Mouse (Mus musculus) small intestine, adult 2 months (tissue): ENCODE data around the gene Abcf2. TPM values are rescaled to one million over a fixed set of nuclear protein-coding genes. Genes with fewer than 3 reads are reported as not detected.

ENCODE experiments used
- H3K27ac ChIP-seq: fragments of 200-500 bp; 2 replicates; pipeline ENCODE4 v1.5.1; 2012; ENCODE audit warnings: low read depth, low read length, control low read depth, inconsistent platforms; ENCODE audit not compliant: insufficient read depth
- H3K27me3 ChIP-seq: fragments of 200-500 bp; 2 replicates; pipeline ENCODE4 v1.6.1; 2012; ENCODE audit warnings: mild to moderate bottlenecking, moderate library complexity, low read length, inconsistent platforms; ENCODE audit not compliant: control insufficient read depth, insufficient read depth
- H3K36me3 ChIP-seq: fragments of 200-500 bp; 2 replicates; pipeline ENCODE4 v1.6.1; 2012; ENCODE audit warnings: mild to moderate bottlenecking, low read length, control low read depth, inconsistent platforms; ENCODE audit not compliant: control insufficient read depth, insufficient read depth
- H3K4me1 ChIP-seq: fragments of 200-500 bp; 2 replicates; pipeline ENCODE4 v1.6.1; 2012; ENCODE audit warnings: low read length, inconsistent platforms, mixed read lengths; ENCODE audit not compliant: control insufficient read depth, insufficient read depth, insufficient read length
- H3K4me3 ChIP-seq: fragments of 200-500 bp; 2 replicates; pipeline ENCODE4 v1.5.1; 2012; ENCODE audit warnings: low read depth, mild to moderate bottlenecking, control low read depth, inconsistent platforms, low read length, moderate library complexity
- CTCF ChIP-seq: fragments of 200-500 bp; IDR thresholded peaks from 2 replicates; pipeline ENCODE4 v1.5.1; 2012; ENCODE audit warnings: low read depth, mild to moderate bottlenecking, control low read depth, inconsistent platforms, low read length, moderate library complexity, mixed read lengths; ENCODE audit not compliant: insufficient replicate concordance, insufficient read length; ENCODE audit errors: extremely low read depth
- POLR2A ChIP-seq: fragments of 200-500 bp; IDR thresholded peaks from 2 replicates; pipeline ENCODE4 v1.6.1; 2012; ENCODE audit warnings: low read depth, mild to moderate bottlenecking, control low read depth, inconsistent platforms, low read length, moderate library complexity
- WGBS: fragments of 180-500 bp; shearing (Covaris S2); methylation state at CpG from one replicate; pipeline ENCODE4 v1.1.7; 2018; 5-methylcytosine and 5-hydroxymethylcytosine counted together
- polyA plus RNA-seq: library from polyadenylated mRNA; depleted of rRNA; stranded (reverse); fragments of >200 nt; gene quantifications from 2 replicates; pipeline ENCODE4 v1.2.3, GENCODE M21; 2012; rRNA removed

Abcf2 gene
- polyA plus RNA-seq = 20.4 and 32.3 TPM in 2 replicates

DNA sequence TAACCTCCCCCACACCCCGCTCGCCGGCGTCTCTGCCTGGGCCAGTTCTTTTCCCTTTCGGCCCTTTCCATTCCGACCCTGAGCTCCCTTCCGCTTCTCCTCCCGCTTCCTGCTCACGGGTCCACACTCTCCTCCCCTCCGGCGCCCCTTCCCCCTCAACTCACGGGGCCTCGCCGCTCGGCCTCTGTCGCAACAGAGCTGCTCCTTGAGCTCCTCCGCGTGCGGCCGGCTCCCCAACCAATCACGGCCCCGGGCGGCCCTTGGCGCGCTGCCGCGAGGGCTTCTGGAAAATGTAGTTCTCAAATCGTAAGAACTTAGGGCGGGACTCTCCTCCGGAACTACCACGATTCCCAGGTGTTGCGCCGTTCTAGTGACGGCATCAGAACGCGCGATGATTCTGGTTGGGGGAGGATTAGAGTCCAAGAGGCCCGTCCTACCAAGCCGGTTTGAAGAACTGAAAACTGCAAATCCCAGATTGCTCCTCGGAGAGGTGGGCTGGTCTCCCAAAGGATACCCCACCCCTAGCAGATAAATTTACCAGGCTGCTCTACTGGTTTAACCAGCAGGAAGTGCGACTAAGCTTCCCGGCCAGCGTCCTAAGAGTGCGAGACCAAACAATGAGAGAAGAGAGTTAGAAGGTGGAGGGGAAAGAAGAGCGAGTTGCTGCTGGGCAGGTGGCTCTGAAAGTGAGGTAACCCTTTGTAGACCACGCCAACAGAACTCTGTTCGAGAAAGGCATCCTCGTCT is at the start of gene Abcf2:
Gene Abcf2, minus strand, starts transcription at position 285 of the 747 bp plus-strand sequence.
- no peak for TF ChIP-seq CTCF
- peak; percentile 94 for TF ChIP-seq POLR2A
- peak within 1 kb of the TSS; percentile 75 for H3K4me3 ChIP-seq
- peaks cover 8% of the 10 kb centered on the region for H3K4me1 ChIP-seq
- WGBS = 1% methylated on average over 48 of the region's 48 CpGs
- no peaks in the 10 kb centered on the region for H3K27me3 ChIP-seq
- peak within 1 kb of the TSS; percentile 84 for H3K27ac ChIP-seq
- peaks cover 17% of the 10 kb centered on the region for H3K36me3 ChIP-seq

DNA sequence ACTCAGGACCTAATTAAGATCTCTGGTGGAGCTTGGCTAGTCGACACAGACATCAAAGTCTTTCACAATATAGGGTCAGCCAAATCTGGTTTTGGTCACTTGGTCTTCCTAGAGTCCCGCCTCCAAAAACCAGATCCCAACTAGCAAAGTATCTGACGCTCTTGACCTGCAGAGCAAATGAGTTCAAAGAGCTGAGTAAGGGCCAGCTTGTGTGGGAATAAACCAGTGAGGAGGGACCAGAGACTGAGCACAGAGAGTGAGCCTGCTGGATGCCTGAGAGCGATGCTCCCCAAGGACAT is 47.5 kb upstream of the Abcf2 start:
- no peak overlapping the region for H3K4me3 ChIP-seq
- H3K27ac ChIP-seq = no peak overlapping the region
- WGBS = 56% methylated on average over 4 of the region's 4 CpGs
- no peak for TF ChIP-seq POLR2A
- TF ChIP-seq CTCF = no peak
- H3K27me3 ChIP-seq = no peaks in the 10 kb centered on the region
- no peaks in the 10 kb centered on the region for H3K36me3 ChIP-seq
- H3K4me1 ChIP-seq = no peaks in the 10 kb centered on the region

DNA sequence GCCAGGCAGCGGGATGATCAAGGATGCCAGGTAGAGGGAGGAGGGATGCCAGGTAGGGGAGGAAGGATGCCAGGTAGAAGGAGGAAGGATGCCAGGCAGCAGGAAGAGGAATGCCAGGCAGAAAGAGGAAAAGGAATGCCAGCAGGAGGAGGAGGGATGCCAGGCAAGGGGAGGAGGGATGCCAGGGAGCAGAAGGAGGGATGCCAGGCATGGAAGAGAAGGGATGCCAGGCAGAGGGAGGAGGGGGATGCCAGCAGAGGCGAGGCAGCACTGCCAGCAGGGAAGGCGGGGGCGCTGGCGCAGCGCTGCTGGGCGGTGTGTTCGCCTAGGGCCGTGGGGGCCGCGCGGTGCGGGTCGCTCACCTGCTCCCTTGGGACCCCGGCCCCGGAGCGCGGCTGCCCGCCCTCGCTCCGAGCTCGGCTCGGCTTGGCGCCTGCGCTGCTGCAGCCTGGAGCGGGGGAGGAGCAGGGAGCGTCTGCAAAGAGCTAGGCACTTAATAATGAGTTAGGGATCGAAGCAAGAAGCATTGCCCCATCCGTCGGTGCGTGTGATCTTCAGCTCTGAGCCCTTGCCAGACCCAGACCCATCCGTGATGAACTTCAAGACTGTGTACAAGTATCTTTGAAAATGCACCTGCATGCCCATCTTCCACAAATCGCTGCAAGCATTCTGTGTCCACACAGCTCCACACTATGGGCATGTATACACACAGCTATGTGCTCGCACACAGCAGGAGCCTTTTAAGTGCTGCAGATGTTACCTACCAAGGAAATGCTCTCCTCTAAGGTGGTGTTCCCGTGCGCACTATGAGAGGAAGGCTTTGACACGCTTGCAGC is 46.9 kb upstream of the Abcf2 start, which contains the start of gene Smarcd3:
Gene Smarcd3, minus strand, starts transcription at position 426 of the 836 bp plus-strand sequence.
- no peaks in the 10 kb centered on the region for H3K36me3 ChIP-seq
- no peak for TF ChIP-seq CTCF
- TF ChIP-seq POLR2A = no peak
- no peaks in the 10 kb centered on the region for H3K27me3 ChIP-seq
- H3K27ac ChIP-seq = no peak within 1 kb of the TSS
- H3K4me1 ChIP-seq = no peaks in the 10 kb centered on the region
- 5% methylated on average over 37 of the region's 37 CpGs for WGBS
- H3K4me3 ChIP-seq = peak within 1 kb of the TSS; percentile 59

DNA sequence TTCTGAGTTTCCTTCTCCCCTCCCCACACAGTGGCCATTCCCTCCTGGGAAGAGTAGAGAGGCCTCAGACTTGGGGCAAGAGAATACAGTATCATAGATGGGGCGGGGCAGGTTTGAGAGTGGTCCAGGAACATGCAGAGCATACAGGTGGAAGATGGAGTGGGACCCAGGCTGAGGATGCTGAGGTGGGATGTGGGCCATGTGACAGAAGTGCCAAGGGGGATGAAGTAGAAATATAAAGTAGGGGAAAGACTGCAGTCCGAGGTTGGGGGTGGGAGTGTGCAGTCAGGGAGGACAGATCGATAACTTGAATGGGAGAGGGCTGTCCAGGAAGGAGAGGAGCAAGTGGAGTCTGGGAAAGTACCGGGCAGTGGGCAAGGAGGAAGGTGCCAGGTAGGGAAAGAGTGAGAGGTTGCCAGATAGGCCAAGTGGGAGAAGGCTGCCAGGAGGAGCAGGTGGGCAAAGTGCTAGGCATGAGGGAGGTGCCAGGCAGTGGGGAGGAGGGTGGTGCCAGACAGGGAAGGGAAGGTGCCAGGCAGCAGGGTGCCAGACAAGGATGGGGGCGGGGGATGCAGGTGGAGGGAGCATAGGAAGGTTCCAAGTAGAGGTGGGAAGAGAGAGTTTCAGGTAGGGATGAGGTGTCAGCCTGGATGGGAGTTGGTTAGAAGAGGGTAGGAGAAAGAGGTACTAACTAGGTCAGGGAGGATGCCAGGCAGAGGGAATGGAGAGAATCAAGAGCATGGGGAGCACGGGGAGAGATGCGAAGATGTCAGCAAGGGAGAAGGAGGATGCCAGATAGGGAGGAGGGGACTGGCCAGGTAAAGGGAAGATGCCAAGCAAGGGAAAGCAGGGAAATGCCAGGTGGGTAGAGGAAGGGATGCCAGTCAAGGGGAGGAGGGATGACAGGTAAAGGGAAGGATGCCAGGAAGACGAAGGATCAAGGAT is 46.0 kb upstream of the Abcf2 start:
- 23% methylated on average over 8 of the region's 8 CpGs for WGBS
- no peaks in the 10 kb centered on the region for H3K27me3 ChIP-seq
- no peaks in the 10 kb centered on the region for H3K4me1 ChIP-seq
- H3K4me3 ChIP-seq = peak overlapping the region; percentile 59
- TF ChIP-seq CTCF = no peak
- no peak overlapping the region for H3K27ac ChIP-seq
- H3K36me3 ChIP-seq = no peaks in the 10 kb centered on the region

DNA sequence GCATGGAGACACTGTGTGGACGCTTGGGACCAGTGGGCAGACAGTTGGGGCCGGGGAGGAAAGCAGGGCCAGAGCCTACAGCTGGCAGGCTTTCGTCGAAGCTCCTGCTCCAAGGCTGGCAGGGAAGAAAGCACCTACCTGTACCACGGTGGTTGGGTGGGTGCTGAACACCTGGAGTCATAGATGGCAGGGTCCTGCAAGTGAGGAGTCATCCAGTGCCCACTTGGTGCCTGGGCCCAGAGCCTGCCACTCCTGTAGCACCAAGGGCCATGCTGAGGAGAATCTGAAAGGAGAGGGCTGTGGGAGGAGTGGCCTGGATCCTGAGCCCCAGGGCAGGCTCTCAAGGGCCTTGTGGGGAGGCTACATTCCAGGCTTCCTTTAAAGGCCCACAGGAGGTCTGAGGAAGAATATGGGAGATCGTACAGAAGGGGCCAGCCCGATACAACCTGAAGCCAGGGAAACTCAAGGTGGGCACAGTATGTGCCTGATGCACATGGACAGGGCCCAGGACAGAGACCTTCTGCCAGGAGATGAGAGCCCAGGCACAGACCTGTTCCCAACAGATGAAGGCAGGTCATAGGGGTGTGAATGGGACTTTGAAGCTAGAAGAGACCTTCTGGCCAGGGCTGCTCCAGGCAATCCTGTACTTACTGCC is 45.2 kb upstream of the Abcf2 start:
- no peak overlapping the region for H3K4me3 ChIP-seq
- 88% methylated on average over 7 of the region's 7 CpGs for WGBS
- H3K4me1 ChIP-seq = no peaks in the 10 kb centered on the region
- TF ChIP-seq CTCF (no peak), POLR2A (no peak)
- H3K36me3 ChIP-seq = no peaks in the 10 kb centered on the region
- no peaks in the 10 kb centered on the region for H3K27me3 ChIP-seq
- H3K27ac ChIP-seq = no peak overlapping the region

DNA sequence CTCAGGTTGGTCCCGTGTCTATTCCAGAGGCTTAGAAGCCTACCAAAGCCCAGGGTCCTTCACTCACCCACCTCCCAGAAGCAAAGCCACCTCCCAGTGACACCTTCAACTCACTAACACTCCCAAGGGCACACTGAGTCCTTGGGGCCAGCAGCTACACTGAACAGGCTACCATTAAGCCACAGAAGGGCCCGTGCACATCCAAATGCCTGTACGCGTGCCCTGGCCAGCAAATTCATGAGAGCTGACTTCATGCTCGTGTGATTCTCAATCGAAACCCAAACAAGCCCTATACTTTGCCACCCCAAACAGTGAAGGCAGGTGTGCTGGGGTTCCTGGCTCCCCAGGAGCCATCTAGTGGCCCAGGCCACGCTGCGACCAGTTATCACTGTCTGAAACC is 43.4 kb upstream of the Abcf2 start:
- WGBS = 84% methylated on average over 8 of the region's 8 CpGs
- TF ChIP-seq CTCF = no peak
- no peak for TF ChIP-seq POLR2A
- H3K4me1 ChIP-seq = no peaks in the 10 kb centered on the region

More for the DNA sequence above, 43.4 kb upstream of the Abcf2 start:
- no peak overlapping the region for H3K4me3 ChIP-seq
- no peaks in the 10 kb centered on the region for H3K36me3 ChIP-seq
- H3K27ac ChIP-seq = no peak overlapping the region
- no peaks in the 10 kb centered on the region for H3K27me3 ChIP-seq
